Mouse (Mus musculus) testis, postnatal 10 days (tissue): ENCODE measurements at regions not wholly inside any gene's neighbourhood (a gene's known extent, or its start where the extent isn't known, plus 50 kb on each side); places are given as distances from the start of the nearest gene placed in this dataset.

ENCODE experiments used
- DNase-seq: peaks from one replicate; pipeline ENCODE4 v3.0.0; 2021; ENCODE audit warnings: low spot score

DNA sequence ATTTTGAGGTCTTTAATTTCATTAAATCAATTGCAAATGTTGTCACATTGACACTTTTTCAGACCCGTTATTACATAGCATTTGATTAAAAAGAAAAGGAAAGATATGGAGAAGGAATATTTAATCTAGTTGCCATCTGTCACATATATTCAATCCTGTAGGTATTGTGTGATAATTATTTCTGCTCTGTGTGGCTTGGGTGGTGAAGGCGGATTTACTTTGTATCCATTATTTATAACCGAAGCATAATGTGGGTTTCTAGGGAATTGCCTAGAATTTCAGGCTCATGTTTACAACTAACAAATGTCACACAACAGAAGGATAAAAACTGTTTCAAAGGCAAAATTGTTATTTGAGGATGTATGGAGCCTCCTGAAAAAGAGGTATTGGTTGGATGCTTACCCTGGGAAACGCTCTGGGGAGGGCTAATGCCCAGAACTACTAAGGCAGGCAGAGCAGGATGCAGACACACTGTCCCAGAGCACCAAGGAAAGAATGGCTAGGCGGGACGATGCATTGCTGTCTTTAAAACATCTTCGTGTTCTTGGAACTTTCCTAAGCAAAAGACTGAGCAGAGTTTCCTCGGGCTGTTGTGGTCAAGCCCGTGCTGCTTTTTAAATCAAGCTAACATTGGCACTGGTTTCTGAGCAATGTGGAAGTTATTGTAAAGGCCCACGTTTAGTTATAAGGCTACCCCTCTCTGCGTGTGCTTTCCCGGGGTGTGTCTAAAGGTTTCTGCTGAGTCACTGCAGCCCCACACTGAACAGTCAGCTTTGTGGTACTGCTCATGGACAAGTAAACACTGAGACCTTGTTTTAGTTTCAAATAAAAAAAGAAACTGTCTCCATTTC, 105.8 kb upstream of the Sgk1 start:
- no peak for DNase-seq

DNA sequence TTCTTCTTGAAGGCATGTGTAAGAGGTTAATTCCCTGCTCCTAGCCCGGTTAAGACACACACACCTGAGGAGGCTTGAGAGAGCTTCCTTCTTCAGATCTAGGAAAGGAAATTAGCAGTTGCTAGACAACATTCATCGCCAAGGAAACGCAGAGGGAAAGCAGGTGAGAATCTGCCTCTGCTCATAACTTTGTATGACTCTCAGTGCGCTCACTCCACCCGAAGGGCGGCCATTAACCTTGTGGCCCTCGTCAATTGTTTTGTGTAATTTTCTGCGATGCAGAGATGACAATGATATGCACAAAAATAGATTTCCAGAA, 105.3 kb upstream of the Sgk1 start:
- DNase-seq: no peak

DNA sequence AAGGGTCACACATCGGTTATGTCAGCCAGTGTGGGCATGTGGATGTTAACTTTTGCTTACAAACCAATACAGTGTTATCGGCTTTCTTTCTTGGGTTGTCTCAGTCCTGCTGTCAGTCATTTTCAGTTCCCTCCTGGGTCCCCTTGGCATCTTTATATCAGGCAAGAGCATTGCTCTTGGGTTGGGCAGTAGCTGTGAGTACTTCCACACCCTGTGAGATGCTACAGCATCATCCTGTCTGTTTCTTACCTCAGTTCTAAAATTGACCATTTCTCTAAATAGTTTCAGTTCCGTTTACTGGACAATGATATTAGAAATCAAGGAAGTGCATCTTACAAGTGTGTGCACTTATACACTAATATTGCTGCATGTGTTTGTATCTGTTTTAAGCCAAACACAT, 104.9 kb upstream of the Sgk1 start:
- no peak for DNase-seq

DNA sequence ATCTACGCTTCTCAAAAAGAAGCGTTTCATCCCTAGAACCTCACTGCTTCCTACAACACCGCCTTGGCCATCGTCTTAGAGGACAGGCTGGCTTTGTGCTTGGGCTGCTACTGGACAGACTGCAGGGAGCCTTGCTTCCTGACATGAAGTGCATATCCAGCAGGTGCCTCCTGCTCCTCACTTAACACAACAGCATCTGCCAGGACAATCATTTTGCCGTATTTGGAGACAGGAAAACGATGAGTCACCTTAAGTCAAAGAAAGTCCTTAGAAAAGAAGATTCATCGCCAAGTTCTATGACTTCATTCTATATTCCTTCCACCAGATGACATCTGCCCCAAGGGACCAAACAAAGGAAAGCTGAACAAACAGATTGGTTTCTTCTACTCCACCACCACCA, 98.5 kb upstream of the Sgk1 start:
- no peak for DNase-seq

DNA sequence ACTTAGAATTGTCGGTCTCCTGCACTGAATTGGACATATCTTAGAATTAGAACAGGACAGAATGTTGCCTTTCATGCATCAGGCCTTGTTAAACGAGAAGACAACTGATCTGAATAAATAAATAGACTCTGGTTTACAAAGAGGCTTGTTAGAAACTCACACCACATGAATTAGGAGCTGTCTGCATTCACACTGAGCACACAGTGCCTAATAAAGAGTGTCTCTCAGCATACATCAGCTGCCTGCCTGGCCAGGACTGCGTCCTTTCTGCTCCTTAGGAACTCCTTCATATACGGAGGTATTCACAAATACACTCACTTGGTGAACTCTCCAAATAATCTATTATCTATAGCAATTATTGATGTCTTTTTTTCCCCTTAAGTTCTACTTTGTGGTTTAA, 96.9 kb upstream of the Sgk1 start:
- DNase-seq: no peak

DNA sequence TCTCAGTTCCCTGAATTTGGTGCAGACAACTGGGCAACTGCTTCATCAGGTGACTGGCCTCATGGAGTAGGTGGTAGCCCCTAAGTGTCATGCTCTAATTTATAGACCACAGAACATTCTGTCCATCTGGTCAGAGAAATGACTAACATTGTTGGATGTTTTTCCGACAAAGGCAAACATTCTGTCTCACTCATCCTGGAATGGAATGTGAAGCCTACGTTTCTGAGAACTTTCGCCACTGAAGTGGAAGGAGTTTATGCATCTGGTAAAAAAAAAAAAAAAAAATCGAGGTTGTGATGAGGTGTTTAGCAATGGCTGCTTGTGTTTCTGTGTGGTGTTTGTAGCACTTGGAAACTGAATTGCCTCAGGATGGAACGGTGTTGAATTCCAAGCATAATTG, 96.2 kb upstream of the Sgk1 start:
- no peak for DNase-seq

DNA sequence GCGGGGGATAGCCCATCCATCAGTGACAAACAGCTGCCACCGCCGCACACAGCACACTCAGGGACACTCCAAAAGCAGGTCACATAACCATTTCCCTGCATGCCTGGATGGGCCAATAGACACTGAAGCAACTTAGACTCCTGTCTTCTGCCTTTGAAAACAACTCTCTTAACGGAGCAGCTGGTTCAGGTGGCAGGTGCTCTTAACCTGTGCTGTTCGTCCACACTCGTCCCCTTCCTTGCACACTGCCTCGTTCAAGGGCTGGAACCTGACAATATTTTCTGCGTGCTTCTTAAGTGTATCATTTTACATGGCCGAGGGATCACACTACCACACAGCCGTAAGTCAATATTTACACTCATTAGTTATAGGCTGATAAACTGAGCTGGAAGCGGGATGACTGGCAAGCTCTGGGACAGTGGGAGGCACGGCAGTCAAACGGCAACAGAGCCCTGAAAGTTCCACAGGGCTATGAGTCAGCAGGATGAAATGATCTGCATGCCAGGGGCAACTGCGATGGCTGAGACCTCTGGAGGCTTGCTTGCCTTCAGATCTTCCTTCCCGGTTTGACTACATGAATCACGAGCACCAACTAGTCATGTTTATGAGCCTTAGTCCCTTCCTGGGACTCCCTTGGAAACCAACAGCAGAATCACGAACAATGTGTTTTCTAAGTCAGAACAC, 92.0 kb upstream of the Sgk1 start:
- no peak for DNase-seq

DNA sequence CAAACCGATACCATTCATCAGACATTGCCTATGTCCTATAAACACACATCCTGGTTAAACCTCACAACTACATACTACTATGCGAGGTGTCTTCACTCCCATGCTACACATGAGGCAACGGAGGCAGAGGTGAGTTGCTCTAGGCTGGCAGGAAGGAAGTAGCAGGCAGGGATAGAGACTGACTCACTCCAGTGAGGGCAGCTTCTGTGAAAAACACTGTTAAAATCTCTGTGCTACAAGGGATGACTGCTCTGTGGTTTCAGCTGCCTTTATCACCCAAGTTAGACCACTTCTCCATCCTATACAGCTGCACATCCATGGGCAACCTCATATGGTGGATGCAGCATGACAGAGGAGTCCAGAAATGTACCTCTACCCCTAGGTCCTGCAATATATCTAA, 91.0 kb upstream of the Sgk1 start:
- DNase-seq: no peak

DNA sequence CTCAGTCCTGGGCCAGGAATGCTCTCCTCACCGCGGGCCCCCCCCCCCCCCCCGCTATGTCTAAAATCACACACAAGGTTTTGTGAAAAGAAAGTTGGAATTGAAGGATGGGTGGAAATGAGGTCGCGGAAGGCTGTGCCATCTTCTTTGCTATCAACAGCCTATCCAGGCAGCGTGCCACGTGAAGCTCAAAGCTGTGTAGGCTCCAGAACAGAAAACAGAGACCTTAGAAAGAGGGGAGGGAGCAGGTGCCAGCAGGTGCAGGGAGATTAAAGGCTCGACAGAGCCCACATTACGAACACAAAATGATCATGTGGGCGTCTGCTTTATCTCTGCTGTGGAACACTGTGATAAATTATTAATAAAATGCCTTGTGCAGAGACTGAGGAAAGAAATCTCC, 89.6 kb upstream of the Sgk1 start:
- DNase-seq: no peak

DNA sequence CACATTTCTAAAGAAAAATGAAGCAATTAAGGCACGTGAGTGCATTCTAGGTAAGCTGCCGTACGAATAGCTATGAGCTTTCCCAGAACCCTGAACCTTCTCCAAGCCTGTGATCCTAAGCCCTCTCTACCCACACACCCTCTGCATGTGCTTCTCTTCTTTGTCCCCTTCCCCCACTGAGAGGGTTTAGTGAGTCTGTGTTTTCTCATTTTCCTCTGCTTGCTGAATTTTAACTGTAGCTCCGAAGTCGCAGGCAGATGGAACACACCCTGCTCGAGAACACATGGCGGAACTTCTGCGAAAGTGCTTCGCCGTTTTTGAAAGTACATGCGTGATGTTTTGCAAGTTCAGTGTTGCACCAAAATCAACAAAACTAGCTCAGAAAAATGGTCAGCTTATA, 88.3 kb upstream of the Sgk1 start:
- no peak for DNase-seq

DNA sequence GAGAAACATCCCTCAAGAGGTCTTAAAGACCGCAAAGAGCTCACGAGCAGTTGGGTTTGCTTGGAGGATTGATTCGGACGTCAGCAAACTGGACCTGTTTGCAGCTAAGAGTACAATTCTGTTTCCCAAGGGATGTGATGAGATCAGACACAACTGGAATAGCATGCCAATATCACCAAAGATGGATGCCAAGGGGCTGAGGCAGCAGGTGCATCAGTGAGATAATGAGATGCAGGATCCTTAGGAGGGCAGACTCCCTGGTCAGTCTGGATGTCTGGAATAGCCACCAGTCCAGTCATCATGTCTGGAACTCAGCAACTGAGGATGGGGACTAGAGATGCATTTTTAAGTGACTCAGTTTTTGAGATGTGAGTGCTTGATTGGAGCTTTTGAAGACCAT, 85.6 kb upstream of the Sgk1 start:
- DNase-seq: no peak

DNA sequence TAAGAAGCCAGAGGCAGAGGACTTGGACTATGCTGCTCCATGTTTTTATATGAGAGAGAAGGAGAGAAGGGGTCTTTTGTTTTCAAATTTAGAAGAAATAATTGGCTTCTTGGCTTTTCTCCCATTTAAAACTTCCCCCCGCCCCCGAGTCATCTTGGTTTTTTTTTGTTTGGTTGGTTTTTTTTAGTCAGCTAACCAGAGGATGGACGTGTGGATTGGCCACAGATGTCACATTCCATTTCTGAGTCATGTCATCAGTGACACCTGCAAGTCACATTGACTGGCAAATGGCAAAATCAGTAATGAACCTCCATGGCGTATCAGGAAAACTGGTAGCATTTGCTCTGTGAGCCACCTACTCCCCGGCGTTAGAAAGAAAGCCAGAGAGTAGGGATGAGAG, 83.9 kb upstream of the Sgk1 start:
- DNase-seq: no peak

DNA sequence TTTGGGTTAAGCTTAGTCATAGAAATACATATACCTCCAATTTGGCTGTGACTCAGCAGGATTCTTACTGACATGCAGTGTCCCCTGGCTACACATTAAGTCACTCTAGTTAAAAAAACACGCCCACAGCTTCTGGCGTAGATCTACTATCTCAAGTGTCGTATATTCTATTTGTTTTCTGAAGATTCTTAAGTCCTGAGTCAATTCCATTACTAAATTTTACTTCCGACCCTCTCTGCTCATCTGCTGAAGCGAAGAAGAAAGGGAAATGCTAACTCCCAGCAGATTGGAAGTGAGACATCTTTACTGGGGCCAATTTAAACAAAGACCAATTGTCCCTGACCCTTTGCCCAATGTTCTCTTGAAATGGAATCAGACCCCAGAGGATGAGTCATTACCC, 80.4 kb upstream of the Sgk1 start:
- no peak for DNase-seq

DNA sequence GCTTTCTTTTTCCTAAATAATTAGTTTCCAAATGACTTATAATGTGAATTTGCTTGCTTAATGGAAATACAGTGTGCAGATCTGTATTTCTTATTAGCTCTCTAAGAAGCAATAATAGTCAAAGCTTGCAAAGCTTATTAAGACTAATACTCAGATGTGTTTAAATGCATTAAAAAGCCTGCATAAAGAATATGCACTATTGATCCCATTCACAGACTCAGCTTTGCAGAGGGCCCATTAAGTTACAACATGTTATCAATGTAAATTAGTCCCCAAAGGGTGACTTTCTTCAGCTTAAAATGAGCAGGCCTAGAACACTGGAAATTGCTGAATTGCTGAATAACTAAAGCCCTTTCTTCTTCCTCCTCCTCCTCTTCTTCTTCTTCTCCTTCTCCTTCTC, 78.8 kb upstream of the Sgk1 start:
- DNase-seq: no peak

DNA sequence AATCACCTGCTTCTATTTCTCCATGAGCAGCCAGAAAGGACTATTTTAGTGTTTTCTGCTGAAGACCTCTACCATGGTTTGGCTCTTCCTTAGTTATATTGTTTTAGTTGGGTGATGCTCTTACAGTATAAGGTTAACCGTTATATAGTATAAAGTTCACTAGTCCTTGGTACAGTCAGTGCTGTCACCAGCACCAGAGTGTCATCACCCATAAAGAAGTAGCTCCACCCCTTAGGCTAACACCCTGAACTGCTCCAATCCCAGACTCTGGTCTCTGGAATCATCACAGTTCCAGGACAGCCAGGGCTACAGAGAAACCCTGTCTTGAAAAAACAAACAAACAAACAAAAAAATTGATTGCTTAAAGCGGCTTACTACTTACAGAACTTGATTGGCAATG, 77.2 kb upstream of the Sgk1 start:
- no peak for DNase-seq

DNA sequence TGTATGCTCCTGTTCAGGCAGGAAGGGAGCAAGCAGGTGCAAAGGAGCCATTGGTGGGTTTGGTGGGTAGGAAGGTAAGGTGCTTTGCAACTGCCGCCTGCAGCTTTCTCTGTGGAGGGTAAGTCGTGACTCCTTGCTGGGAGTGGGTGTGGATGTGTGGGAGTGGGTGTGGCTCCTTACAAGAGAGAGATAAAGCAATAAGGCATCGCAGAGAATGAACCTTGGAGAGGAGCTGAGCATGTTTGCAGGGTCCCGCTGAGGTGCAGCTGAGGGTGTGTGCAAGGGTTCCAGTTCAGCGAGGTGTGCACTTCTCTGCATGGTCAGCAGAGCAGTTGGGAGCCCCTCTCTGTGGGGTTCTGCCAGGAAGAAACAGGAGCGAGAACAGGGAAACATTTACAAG, 76.4 kb upstream of the Sgk1 start:
- no peak for DNase-seq

DNA sequence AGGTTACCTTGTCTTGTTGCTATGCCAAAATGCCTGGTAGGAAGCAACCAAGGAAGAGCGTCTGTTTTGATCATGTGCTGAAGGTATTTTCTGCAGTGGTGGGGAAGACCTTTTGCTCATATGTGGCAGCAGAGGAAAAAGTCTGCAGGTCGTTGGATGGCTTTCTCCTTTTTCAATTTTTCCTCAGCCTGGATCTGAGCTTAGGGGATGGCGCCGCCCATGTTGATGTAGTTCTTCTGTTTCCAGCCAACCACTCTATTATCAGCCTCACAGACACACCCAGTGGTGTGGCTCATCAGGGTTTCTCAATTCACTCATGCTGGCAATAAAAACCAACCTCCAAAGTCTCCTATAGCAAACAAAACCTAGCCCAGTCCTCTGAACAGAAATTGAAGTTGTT, 75.3 kb upstream of the Sgk1 start:
- no peak for DNase-seq

DNA sequence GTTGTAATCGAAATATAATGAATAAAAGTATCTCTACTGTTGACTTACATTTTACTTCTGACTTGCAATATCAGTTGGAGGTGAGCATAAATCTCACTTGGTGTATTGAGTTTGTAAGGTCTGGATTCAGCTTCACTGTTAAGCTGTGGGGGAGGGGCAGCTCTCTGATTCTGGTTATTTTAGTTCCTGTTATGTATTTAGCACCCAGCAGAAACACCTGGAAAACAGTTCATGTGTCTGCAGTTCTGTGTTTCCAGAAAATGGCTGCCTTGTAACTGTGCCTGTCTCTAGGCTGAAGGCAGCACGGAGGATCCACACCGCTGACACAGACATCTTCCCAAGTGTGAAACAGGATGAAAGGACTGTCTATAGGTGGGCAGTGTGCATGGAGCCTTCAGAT, 62.3 kb upstream of the Sgk1 start:
- no peak for DNase-seq

DNA sequence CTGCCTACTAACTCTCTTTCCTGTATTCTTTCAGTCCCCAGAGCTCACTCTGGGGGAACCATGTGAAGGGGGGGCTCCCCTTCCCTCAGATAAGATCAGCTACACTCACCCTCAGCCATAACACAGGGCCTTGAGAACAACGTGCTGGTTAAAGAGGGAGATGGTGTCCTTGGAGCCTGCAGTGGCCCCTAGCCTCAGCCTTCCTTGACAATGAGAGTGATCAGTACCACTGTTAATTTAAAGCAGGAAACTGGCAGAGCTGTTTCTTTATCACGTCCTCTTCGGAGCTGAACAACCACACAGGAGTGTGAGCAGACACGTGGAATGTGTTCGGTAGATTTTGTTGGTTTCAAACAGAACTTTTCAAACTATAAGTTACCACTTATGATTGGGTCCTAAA, 60.6 kb upstream of the Sgk1 start:
- no peak for DNase-seq

DNA sequence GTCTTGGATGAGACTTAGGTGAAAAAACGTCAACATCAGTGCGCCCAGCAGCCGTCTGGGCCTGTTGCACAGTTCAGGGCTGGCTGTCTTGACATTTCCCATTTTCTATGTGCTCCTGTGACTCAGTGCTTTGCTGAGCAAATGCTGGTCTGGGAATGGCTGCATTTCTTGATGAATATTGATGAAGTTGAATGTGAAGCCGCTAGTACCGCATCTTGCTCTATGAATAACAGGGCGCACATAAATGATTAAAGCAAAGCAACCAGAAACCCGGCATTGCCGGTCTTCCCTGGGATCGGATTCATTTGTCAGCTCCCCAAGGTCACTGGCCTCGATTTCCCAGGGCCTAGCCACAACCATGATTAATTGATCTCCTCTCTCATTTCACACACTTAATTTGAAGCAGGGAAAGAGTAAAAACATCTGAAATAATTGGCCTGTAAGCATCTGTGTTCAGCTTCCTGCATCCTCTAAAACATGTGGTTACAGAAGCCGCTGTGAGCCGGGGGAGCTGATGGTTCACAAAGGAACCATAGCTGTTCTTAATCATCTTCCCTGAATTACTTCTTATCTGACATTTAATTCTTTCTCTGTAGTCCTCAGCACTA, 57.5 kb upstream of the Sgk1 start:
- no peak for DNase-seq

DNA sequence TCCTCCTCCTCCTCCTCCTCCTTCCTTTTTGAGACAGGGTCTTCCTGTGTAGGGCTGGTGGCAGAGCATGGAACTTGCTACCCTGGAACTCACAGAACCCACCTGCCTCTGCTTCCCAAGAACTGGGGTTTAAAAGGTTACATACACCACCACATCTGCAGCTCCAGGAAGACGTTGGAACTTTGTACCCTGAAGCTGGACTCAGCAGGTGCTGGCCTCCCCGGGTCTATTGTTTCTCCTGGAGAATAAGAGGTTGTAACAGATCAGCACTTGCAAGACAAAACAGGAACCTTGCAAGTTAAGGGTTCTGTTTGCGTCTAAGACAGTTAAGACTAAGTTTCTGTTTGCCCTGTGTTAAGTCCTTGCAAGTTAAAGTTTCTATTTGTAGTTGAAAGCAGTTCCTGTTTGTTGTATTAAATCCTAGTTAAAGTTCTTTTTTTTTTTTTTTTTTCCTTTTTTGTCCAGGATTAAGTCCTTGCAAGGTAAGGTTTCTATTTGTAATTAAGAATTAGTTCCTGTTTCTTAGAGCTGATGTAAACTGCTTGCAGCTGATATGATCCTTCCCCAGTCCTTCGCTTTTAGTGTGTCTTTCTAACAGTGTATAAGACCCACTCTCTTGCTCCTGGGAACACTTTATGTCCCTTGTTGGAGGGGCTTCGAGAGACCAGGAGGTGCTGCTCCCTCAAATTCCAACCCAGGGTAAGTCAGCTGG, 55.0 kb upstream of the Sgk1 start:
- DNase-seq: no peak

DNA sequence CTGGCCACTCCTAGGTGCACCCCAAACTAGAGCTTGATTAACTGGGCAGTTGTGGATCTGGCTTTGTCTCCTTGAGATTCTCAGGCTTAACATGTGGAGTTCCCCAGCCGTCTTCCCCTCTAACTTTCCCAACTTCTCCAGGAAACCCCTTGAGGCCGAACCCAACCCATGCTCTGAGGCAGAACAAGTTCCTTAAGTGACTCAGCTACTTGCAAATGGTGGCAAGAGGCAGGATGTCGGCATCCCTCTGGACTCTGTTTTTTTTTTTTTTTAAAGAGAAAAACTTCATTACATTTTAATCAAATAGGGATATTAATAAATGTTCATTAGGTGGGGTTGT, 54.5 kb upstream of the Sgk1 start:
- no peak for DNase-seq

DNA sequence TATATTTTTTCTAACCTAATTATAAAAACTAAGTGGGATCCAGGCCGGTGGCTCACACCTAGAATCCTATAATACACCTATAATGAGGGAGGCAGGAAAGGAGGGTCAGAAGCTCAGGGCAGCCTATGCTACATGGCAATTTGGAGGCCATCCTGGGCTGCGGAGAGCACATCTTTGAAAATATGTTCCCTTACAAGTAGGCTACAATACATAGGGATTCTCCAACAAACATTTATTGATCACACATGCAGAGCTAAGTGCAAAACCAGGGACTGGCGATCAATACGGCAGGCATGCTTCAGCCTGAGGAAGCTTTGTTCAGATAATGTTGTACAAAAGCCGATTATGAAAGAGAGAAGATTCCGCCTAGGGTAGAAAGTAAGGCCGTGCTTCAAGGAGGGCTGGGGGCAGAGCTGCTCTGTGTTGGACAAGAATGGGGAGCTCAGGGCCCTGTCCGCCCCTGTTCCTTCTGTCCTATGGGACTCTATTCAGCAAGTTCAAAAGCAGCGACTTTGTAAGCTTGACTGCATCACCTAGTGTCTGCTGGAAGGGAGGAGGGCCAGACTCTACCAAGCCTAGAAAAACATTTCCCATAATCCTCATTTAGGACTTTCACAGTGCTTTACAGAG, 53.4 kb upstream of the Sgk1 start:
- no peak for DNase-seq
